Mouse (Mus musculus) left cerebral cortex, postnatal 10 days (tissue): Measurements from ENCODE around the gene Gm20854. TPM values are rescaled to one million over a fixed set of nuclear protein-coding genes. Genes with fewer than 3 reads are reported as not detected.
"Not testable (repeated sequence)": the region's sequence is repeated elsewhere in the genome, so short reads cannot be mapped to it uniquely, and the experiment has no call there.

Experiments
- DNase-seq, 2 experiments: peaks; one replicate each; pipeline ENCODE4 v3.0.0; 2021 to 2022; ENCODE audit warnings: low spot score in 2 of 2, mixed read lengths in 1 of 2; ENCODE audit errors: extremely low spot score in 1 of 2
- intact Hi-C: fragments of 180-260 bp; cut with DNase I; formaldehyde crosslinking; loops from one replicate; pipeline ENCODE4 v1.15.1; 2025
- total RNA-seq, 2 experiments: library from RNA; stranded (reverse); gene quantifications; 2 replicates each; pipeline ENCODE4 v1.2.3; 2021

Gene Gm20854
- not detected for total RNA-seq

DNA sequence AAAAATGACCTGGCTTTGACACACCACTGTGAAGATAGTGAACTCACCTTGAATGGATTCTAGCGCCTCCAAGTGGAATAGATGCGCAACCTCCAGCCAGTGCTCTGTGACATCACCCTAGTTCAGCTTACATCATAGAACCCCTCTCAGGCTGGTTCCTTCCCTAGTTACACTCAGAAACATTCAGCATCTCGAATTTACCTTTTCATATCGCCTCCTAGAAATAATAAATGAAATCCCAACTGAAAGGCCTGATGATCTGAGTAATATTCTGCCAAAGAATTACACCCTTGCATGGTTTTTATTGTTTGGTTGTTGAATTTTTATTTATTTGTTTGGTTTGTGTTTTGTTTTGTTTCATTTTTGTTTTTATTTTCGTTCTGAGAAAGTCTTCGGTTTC lies at the start of gene Gm20854:
Gene Gm20854, minus strand, starts transcription at position 101 of the 400 bp plus-strand sequence.
- DNase-seq, intact Hi-C loops: not testable (repeated sequence)
